Mouse (Mus musculus): ENCODE data around the gene Hacd1. TPM values are rescaled to one million over a fixed set of nuclear protein-coding genes. Genes with fewer than 3 reads are reported as not detected.

Hacd1 gene
- polyA plus RNA-seq, 1 experiment from 2014 or later: 68.3 TPM

DNA sequence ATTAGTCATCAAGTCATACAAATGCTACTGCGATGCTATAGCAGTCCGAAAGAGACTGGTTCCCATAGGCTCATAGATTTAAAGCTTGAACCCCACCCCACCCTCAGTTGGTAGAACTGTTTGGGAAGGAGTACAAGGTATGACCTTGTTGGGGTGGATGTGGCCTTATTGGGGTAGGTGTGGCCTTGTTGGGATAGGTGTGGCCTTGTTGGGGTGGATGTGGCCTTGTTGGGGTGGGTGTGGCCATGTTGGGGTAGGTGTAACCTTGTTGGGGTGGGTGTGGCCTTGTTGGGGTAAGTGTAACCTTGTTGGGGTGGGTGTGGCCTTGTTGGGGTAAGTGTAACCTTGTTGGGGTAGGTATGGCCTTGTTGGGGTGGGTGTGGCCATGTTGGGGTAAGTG, 14.7 kb downstream of the Hacd1 start:
- Histone ChIP-seq H3K4me2 (ENCODE audit: low read depth, low read length) (no peak overlapping the region), H3K4me1 (ENCODE audit: insufficient read depth) (no peaks in the 10 kb centered on the region), H3K4me3 (ENCODE audit: low read depth, low read length) (no peak overlapping the region), H3K9ac (replicated peaks) (no peak overlapping the region), H3K27ac (ENCODE audit: low read depth) (no peak overlapping the region), H3K9me3 (ENCODE audit: low read length) (no peaks in the 10 kb centered on the region), H3K36me3 (replicated peaks; ENCODE audit: insufficient read depth, low read length) (peaks cover 6% of the 10 kb centered on the region; the same call in 1 of the 2 replicates), H3K27me3 (ENCODE audit: insufficient read depth, low read length) (no peaks in the 10 kb centered on the region)
- no peak for ATAC-seq
- 88% methylated on average over 2 of the region's 2 CpGs for WGBS (ENCODE audit: insufficient replicate concordance)
- TF ChIP-seq EP300 (IDR thresholded peaks at IDR 0.05; ENCODE audit: low read depth) (no peak), CTCF (IDR thresholded peaks at IDR 0.05; ENCODE audit: low read depth) (no peak)
- no peak for DNase-seq

DNA sequence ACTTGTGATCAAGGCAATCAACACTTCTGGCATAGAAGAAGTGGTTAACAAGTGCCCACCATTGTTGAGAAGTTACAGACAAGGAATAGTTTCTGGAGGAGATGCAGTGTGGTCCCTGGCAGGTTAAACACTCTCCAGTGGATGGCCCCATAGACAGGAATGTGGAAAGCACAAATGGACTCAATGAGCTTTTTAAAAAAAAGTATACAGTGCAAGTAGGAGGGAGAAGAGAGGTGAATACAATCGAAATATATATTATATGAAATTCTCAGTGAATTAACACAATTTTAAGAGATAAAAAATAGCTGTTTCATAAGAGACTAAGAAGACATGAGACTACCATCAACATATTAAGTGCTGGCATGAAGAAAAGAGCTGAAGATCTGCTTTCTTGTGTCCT, 36.7 kb downstream of the Hacd1 start:
- no peak for DNase-seq
- no peak overlapping the region for H3K9ac ChIP-seq (replicated peaks)
- WGBS (ENCODE audit: insufficient replicate concordance): 74% methylated on average over 1 of the region's 1 CpGs
- no peak overlapping the region for H3K4me3 ChIP-seq (ENCODE audit: low read depth, low read length)
- H3K27ac ChIP-seq (ENCODE audit: low read depth): no peak overlapping the region
- no peak overlapping the region for H3K4me2 ChIP-seq (ENCODE audit: low read depth, low read length)
- no peak for ATAC-seq
- no peaks in the 10 kb centered on the region for H3K27me3 ChIP-seq (ENCODE audit: insufficient read depth, low read length)
- H3K9me3 ChIP-seq (ENCODE audit: low read length): no peaks in the 10 kb centered on the region
- no peaks in the 10 kb centered on the region for H3K4me1 ChIP-seq (ENCODE audit: insufficient read depth)
- TF ChIP-seq CTCF (IDR thresholded peaks at IDR 0.05; ENCODE audit: low read depth): no peak
- no peak for TF ChIP-seq EP300 (IDR thresholded peaks at IDR 0.05; ENCODE audit: low read depth)
- H3K36me3 ChIP-seq (replicated peaks; ENCODE audit: insufficient read depth, low read length): no peaks in the 10 kb centered on the region

DNA sequence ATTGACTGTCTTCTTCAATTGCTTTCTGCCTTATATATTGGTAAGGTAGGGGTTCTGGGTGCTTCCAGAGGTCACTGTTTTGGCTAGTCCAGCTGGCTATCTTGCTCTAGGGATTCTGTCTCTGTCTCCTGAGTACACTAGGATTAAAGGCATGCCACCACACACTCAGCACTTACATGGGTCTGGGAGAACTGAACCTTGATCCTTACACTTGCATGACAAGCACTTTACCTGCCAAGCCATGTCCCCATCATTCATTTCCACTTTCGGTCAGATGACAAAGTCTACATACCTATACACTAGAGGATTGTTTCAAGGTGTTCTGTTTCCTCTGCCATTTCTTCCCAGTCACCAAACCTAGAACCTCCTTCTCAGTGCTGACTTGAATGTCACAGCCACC, 50.8 kb downstream of the Hacd1 start:
- WGBS (ENCODE audit: insufficient replicate concordance): 73% methylated on average over 1 of the region's 1 CpGs
- ATAC-seq (no peak), DNase-seq (no peak)

DNA sequence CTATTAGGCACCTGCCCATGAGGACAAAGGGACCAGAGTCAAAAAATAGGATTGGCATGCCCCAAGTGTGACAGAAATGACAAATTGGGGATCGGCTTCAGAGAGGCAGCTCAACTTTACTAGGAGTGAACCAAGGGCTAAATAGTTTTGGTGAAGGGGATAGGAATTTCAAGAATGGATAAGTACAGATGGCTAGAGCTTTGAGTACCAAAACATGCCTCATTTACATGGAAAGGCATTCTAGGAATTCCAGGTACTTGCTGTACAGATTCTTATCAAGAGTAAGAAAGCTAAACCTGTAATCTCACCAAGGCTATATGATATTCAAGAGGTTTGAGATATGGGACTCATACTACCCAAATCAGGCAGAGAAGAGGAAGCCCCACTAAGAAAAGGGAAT, 95.8 kb downstream of the Hacd1 start:
- no peak for DNase-seq
- H3K9me3 ChIP-seq (ENCODE audit: low read length): no peaks in the 10 kb centered on the region

More for the DNA sequence above, 50.8 kb downstream of the Hacd1 start:
- H3K9me3 ChIP-seq (ENCODE audit: low read length): no peaks in the 10 kb centered on the region; the same call in 1 of the 2 replicates
- H3K4me1 ChIP-seq (ENCODE audit: insufficient read depth): no peaks in the 10 kb centered on the region
- no peak overlapping the region for H3K4me3 ChIP-seq (ENCODE audit: low read depth, low read length)
- H3K27me3 ChIP-seq (ENCODE audit: insufficient read depth, low read length): no peaks in the 10 kb centered on the region
- no peaks in the 10 kb centered on the region for H3K36me3 ChIP-seq (replicated peaks; ENCODE audit: insufficient read depth, low read length)
- H3K27ac ChIP-seq (ENCODE audit: low read depth): no peak overlapping the region
- H3K4me2 ChIP-seq (ENCODE audit: low read depth, low read length): no peak overlapping the region
- no peak for TF ChIP-seq EP300 (IDR thresholded peaks at IDR 0.05; ENCODE audit: low read depth)
- TF ChIP-seq CTCF (IDR thresholded peaks at IDR 0.05; ENCODE audit: low read depth): no peak
- no peak overlapping the region for H3K9ac ChIP-seq (replicated peaks)

DNA sequence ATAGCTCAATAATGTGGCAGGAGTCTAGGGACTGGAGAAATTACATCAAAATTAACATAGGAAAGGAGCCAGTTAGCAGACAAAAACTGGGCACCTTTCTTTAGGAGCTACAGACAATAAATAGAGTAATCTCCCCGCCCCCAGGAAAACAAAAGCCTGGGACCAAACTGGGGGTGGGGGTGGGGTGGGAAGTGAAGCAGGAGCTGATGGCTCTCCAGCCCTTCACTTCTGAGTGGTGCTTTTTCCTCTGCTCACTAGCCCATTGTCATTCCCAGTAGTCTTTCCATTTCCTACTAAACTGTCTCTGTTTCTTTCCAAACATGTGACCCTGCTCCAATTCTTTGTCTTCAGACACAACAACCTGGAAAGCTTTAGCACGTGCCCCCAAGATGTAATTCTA, 99.5 kb downstream of the Hacd1 start:
- ATAC-seq (no peak), DNase-seq (no peak)
- Histone ChIP-seq H3K36me3 (replicated peaks; ENCODE audit: insufficient read depth, low read length) (no peaks in the 10 kb centered on the region), H3K9me3 (ENCODE audit: low read length) (no peaks in the 10 kb centered on the region), H3K4me3 (ENCODE audit: low read depth, low read length) (no peak overlapping the region), H3K27ac (ENCODE audit: low read depth) (no peak overlapping the region), H3K4me1 (ENCODE audit: insufficient read depth) (no peaks in the 10 kb centered on the region), H3K9ac (replicated peaks) (no peak overlapping the region), H3K4me2 (ENCODE audit: low read depth, low read length) (no peak overlapping the region), H3K27me3 (ENCODE audit: insufficient read depth, low read length) (no peaks in the 10 kb centered on the region)
- TF ChIP-seq EP300 (IDR thresholded peaks at IDR 0.05; ENCODE audit: low read depth) (no peak), CTCF (IDR thresholded peaks at IDR 0.05; ENCODE audit: low read depth) (no peak)
- WGBS (ENCODE audit: insufficient replicate concordance): 55% methylated on average over 2 of the region's 2 CpGs

More for the DNA sequence above, 95.8 kb downstream of the Hacd1 start:
- H3K27ac ChIP-seq (ENCODE audit: low read depth): no peak overlapping the region
- WGBS (ENCODE audit: insufficient replicate concordance): 81% methylated on average over 1 of the region's 1 CpGs
- H3K9ac ChIP-seq (replicated peaks): no peak overlapping the region
- H3K27me3 ChIP-seq (ENCODE audit: insufficient read depth, low read length): no peaks in the 10 kb centered on the region
- no peak overlapping the region for H3K4me2 ChIP-seq (ENCODE audit: low read depth, low read length)
- H3K36me3 ChIP-seq (replicated peaks; ENCODE audit: insufficient read depth, low read length): no peaks in the 10 kb centered on the region
- TF ChIP-seq EP300 (IDR thresholded peaks at IDR 0.05; ENCODE audit: low read depth): no peak
- TF ChIP-seq CTCF (IDR thresholded peaks at IDR 0.05; ENCODE audit: low read depth): no peak
- H3K4me3 ChIP-seq (ENCODE audit: low read depth, low read length): no peak overlapping the region
- no peak for ATAC-seq
- H3K4me1 ChIP-seq (ENCODE audit: insufficient read depth): no peaks in the 10 kb centered on the region

DNA sequence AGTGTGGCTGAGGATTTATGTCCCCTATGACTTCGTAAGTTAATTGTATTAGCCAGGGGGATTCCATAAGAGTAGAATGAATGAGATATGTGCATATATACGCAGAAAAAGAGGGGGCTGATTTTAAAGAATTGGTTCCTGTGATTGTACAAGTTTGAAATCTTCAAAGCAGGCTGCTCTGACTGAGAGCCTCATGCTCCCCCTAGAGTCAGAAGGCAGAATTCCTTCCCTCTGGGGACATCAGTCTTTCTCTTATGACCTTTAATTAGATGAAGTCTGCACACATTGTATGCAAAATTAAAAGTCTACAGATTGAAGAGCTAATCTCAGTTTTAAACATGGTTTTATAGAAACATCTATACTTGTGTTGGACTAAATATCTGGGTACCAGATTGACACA, 117.8 kb downstream of the Hacd1 start:
- TF ChIP-seq CTCF (IDR thresholded peaks at IDR 0.05; ENCODE audit: low read depth) (peak; percentile 43), EP300 (IDR thresholded peaks at IDR 0.05; ENCODE audit: low read depth) (no peak)

DNA sequence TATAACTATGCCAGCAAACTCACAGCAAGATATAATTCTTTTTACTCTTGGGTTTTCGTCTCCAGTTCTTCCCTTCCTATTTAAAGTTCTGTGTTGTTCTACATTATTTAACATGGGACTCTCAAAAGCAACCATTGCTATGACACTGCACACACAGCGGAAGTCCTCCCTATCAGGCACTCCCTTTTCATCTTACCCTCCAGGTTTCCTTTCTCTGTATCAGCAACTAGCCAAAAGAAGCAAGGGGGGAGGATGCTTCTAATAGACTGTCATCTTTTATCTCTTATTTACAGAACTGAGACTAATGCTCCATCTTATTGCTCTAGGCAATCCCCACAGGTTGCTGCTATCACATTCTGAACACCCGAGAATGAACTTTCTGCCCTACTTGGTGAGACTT, 120.6 kb downstream of the Hacd1 start:
- ATAC-seq: no peak

More for the DNA sequence above, 117.8 kb downstream of the Hacd1 start:
- Histone ChIP-seq H3K9ac (replicated peaks) (no peak overlapping the region), H3K4me1 (ENCODE audit: insufficient read depth) (no peaks in the 10 kb centered on the region), H3K9me3 (ENCODE audit: low read length) (no peaks in the 10 kb centered on the region), H3K27me3 (ENCODE audit: insufficient read depth, low read length) (no peaks in the 10 kb centered on the region), H3K36me3 (replicated peaks; ENCODE audit: insufficient read depth, low read length) (no peaks in the 10 kb centered on the region), H3K4me2 (ENCODE audit: low read depth, low read length) (no peak overlapping the region), H3K4me3 (ENCODE audit: low read depth, low read length) (no peak overlapping the region), H3K27ac (ENCODE audit: low read depth) (no peak overlapping the region)
- no peak for ATAC-seq
- 45% methylated on average over 2 of the region's 2 CpGs for WGBS (ENCODE audit: insufficient replicate concordance)
- DNase-seq: no peak

More for the DNA sequence above, 120.6 kb downstream of the Hacd1 start:
- H3K9ac ChIP-seq (replicated peaks): no peak overlapping the region
- no peaks in the 10 kb centered on the region for H3K9me3 ChIP-seq (ENCODE audit: low read length)
- TF ChIP-seq EP300 (IDR thresholded peaks at IDR 0.05; ENCODE audit: low read depth): no peak
- TF ChIP-seq CTCF (IDR thresholded peaks at IDR 0.05; ENCODE audit: low read depth): no peak
- H3K27me3 ChIP-seq (ENCODE audit: insufficient read depth, low read length): no peaks in the 10 kb centered on the region
- no peaks in the 10 kb centered on the region for H3K36me3 ChIP-seq (replicated peaks; ENCODE audit: insufficient read depth, low read length)
- no peaks in the 10 kb centered on the region for H3K4me1 ChIP-seq (ENCODE audit: insufficient read depth)
- no peak overlapping the region for H3K4me3 ChIP-seq (ENCODE audit: low read depth, low read length)
- H3K27ac ChIP-seq (ENCODE audit: low read depth): no peak overlapping the region
- H3K4me2 ChIP-seq (ENCODE audit: low read depth, low read length): no peak overlapping the region
- no peak for DNase-seq
- WGBS (ENCODE audit: insufficient replicate concordance): 64% methylated on average over 3 of the region's 3 CpGs

Data from liver, postnatal 0 days (tissue).